Mouse (Mus musculus): ENCODE data around the gene Stat4. TPM values are rescaled to one million over a fixed set of nuclear protein-coding genes. Genes with fewer than 3 reads are reported as not detected.

Gene Stat4
- polyA plus RNA-seq, 1 experiment from 2014 or later = 2.1 TPM

DNA sequence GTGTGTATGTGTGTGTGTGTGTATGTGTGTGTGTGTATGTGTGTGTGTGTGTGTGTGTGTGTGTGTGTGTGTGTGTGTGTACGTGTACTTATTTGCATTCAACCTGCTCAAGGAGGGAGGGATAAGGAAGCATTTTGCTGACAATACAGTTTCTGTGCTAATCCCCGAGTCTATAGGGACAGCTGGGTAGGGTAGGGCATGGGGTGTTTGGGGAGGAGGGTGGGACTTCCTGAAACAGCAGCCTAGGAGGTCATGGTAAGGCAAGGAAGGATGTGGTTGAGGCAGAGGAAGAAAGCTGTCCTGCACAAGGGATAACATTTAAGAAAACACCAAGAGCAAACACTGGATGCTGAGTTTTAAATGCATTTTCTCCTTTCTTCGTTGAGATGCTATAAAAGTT lies 24.3 kb downstream of the Stat4 start:
- 65% methylated on average over 3 of the region's 3 CpGs for WGBS (ENCODE audit: insufficient replicate concordance)

DNA sequence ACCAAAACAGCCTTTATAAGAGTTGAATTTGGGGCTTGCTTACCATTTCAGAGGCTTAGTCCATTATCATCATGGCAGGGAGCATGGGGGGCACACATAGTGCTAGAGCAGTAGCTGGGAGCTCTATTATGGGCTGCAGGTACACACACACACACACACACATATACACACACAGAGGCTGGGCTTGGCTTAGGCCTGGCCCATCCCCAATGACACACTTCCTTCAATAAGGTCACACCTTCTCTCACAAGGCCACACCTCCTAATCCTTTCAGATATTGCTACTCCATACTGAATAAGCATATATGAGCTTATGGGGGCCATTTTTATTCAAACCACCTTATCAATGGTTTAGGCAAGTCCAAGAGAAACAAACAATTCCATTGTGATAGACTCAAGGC lies 25.3 kb downstream of the Stat4 start:
- Histone ChIP-seq H3K4me2 (no peak overlapping the region), H3K27ac (ENCODE audit: low read depth, low read length) (no peak overlapping the region), H3K36me3 (ENCODE audit: control insufficient read depth, insufficient read depth, low read length) (no peaks in the 10 kb centered on the region), H3K4me3 (ENCODE audit: low read depth, low read length) (no peak overlapping the region), H3K9ac (ENCODE audit: low read depth, low read length) (no peak overlapping the region), H3K4me1 (ENCODE audit: control insufficient read depth, insufficient read depth, low read length) (no peaks in the 10 kb centered on the region), H3K27me3 (ENCODE audit: control insufficient read depth, insufficient read depth, low read length) (no peaks in the 10 kb centered on the region), H3K9me3 (replicated peaks; ENCODE audit: control insufficient read depth, low read length) (no peaks in the 10 kb centered on the region)
- no peak for ATAC-seq (replicated peaks; ENCODE audit: insufficient number of reproducible peaks, low FRiP score, low TSS enrichment)

More for the DNA sequence above, 24.3 kb downstream of the Stat4 start:
- no peak for ATAC-seq (replicated peaks; ENCODE audit: insufficient number of reproducible peaks, low FRiP score, low TSS enrichment)
- H3K9me3 ChIP-seq (replicated peaks; ENCODE audit: control insufficient read depth, low read length) = no peaks in the 10 kb centered on the region
- H3K27me3 ChIP-seq (ENCODE audit: control insufficient read depth, insufficient read depth, low read length) = no peaks in the 10 kb centered on the region
- H3K27ac ChIP-seq (ENCODE audit: low read depth, low read length) = no peak overlapping the region
- no peaks in the 10 kb centered on the region for H3K36me3 ChIP-seq (ENCODE audit: control insufficient read depth, insufficient read depth, low read length)
- H3K4me2 ChIP-seq = no peak overlapping the region
- no peak overlapping the region for H3K4me3 ChIP-seq (ENCODE audit: low read depth, low read length)
- no peak overlapping the region for H3K9ac ChIP-seq (ENCODE audit: low read depth, low read length)
- H3K4me1 ChIP-seq (ENCODE audit: control insufficient read depth, insufficient read depth, low read length) = no peaks in the 10 kb centered on the region

DNA sequence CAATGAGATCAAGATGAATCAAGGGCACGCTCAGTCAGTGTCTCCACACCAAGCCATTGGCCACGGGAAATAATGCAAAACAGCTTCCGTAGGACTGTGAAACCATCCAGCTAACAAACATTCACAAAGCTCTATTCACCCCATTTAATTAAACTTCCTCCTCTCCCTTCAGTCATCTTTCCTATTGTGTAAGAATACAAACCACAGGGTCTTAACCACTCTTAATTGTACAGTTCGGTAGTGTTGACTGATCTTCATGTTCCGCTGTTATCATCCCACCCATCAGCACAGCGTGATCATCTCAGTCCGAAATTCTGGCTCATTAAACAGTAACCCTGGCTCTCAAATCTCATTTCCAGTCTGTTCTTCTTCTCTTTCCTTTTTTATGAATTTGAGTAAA lies 25.8 kb downstream of the Stat4 start:
- Histone ChIP-seq H3K36me3 (ENCODE audit: control insufficient read depth, insufficient read depth, low read length) (no peaks in the 10 kb centered on the region), H3K4me3 (ENCODE audit: low read depth, low read length) (no peak overlapping the region), H3K4me2 (no peak overlapping the region), H3K9ac (ENCODE audit: low read depth, low read length) (no peak overlapping the region), H3K27me3 (ENCODE audit: control insufficient read depth, insufficient read depth, low read length) (no peaks in the 10 kb centered on the region), H3K4me1 (ENCODE audit: control insufficient read depth, insufficient read depth, low read length) (no peaks in the 10 kb centered on the region), H3K9me3 (replicated peaks; ENCODE audit: control insufficient read depth, low read length) (no peaks in the 10 kb centered on the region), H3K27ac (ENCODE audit: low read depth, low read length) (no peak overlapping the region)
- 87% methylated on average over 7 of the region's 7 CpGs for WGBS (ENCODE audit: insufficient replicate concordance)
- ATAC-seq (replicated peaks; ENCODE audit: insufficient number of reproducible peaks, low FRiP score, low TSS enrichment) = no peak

DNA sequence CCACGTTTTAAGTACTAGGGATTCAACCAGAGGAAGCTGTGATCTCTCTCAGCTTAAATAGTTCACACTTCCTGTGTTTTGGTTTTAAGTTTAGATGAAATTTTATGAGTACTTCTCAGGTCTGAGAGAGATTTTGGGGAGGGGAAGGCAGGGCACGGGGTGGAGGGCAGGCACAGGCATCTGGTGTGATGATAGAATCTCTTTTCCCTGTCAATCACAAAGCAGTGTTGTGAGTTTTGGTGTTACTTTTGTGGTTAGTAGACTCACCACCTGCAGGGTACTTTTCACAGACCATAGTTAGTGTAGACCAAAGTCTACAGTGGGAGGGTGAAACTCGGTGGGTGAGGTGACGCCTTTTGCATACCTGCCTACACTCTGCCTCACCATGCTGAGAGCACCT lies 32.7 kb downstream of the Stat4 start:
- H3K27ac ChIP-seq (ENCODE audit: low read depth, low read length) = no peak overlapping the region
- H3K4me2 ChIP-seq = no peak overlapping the region
- no peak overlapping the region for H3K4me3 ChIP-seq (ENCODE audit: low read depth, low read length)
- no peaks in the 10 kb centered on the region for H3K4me1 ChIP-seq (ENCODE audit: control insufficient read depth, insufficient read depth, low read length)
- H3K9me3 ChIP-seq (replicated peaks; ENCODE audit: control insufficient read depth, low read length) = no peaks in the 10 kb centered on the region
- 60% methylated on average over 4 of the region's 4 CpGs for WGBS (ENCODE audit: insufficient replicate concordance)
- no peaks in the 10 kb centered on the region for H3K36me3 ChIP-seq (ENCODE audit: control insufficient read depth, insufficient read depth, low read length)
- no peak overlapping the region for H3K9ac ChIP-seq (ENCODE audit: low read depth, low read length)
- no peak for ATAC-seq (replicated peaks; ENCODE audit: insufficient number of reproducible peaks, low FRiP score, low TSS enrichment)
- H3K27me3 ChIP-seq (ENCODE audit: control insufficient read depth, insufficient read depth, low read length) = no peaks in the 10 kb centered on the region

DNA sequence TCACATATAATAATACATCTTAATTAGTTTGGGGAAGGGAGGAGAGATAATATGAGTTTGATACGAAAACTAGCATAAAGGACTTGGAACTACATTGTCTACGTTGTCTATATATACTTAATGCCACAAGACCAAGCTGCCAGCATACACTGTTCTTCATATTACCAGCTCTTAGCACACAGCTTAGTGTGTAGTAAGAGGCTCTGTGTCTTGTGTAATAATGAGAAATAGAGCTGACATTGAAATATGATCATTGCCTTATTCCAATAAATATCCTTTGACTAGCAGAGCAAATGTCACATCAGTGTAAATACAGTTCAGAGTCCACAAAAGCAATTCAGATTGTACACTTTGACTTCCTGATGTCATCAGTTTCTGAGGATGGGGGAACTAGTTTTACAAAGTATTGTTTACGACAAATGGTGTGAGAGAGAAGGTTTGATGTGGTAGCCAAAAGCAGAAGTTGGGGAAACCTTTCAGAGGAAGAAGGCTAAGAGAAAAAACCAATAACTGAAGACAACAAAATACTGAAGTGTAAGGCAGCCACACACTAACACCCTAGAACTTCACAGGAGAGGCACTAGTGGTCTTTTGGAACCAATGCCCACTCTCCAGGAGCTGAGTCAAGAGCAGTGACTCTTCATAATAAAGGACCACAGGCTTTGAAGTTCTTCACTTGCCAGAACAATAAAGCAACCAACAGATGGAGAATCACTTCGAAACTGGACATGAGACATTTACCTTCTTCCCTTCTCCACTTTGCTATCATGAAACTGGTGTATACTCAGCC lies 35.2 kb downstream of the Stat4 start:
- Histone ChIP-seq H3K4me2 (no peak overlapping the region), H3K4me1 (ENCODE audit: control insufficient read depth, insufficient read depth, low read length) (no peaks in the 10 kb centered on the region), H3K27ac (ENCODE audit: low read depth, low read length) (no peak overlapping the region), H3K27me3 (ENCODE audit: control insufficient read depth, insufficient read depth, low read length) (no peaks in the 10 kb centered on the region), H3K9ac (ENCODE audit: low read depth, low read length) (no peak overlapping the region), H3K4me3 (ENCODE audit: low read depth, low read length) (no peak overlapping the region), H3K36me3 (ENCODE audit: control insufficient read depth, insufficient read depth, low read length) (no peaks in the 10 kb centered on the region), H3K9me3 (replicated peaks; ENCODE audit: control insufficient read depth, low read length) (no peaks in the 10 kb centered on the region)
- no peak for ATAC-seq (replicated peaks; ENCODE audit: insufficient number of reproducible peaks, low FRiP score, low TSS enrichment)
- WGBS (ENCODE audit: insufficient replicate concordance) = 87% methylated on average over 4 of the region's 4 CpGs

DNA sequence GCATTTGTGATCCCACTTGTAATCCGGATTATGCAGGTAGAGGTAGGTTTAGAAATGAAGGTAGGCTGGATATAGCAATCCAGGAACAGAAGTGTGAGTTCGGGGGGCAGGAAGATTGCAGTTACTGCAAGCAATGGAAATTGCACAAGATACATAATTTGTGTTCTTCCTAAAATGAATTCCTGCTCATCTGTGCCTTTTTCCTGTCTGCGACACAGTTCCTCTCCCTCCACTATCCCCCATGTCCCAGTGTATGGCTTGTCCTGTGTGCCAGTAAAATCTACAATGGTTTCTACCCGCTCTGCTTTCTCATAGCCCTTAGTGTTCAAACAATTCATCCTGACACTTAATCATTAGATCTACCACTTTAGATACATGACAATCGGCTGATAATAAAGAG lies 41.7 kb downstream of the Stat4 start:
- H3K27ac ChIP-seq (ENCODE audit: low read depth, low read length) = no peak overlapping the region
- no peaks in the 10 kb centered on the region for H3K36me3 ChIP-seq (ENCODE audit: control insufficient read depth, insufficient read depth, low read length)
- H3K27me3 ChIP-seq (ENCODE audit: control insufficient read depth, insufficient read depth, low read length) = no peaks in the 10 kb centered on the region
- H3K9me3 ChIP-seq (replicated peaks; ENCODE audit: control insufficient read depth, low read length) = 0 out of 2 replicates have a peak, but pooled peaks cover 2% of the 10 kb centered on the region
- no peaks in the 10 kb centered on the region for H3K4me1 ChIP-seq (ENCODE audit: control insufficient read depth, insufficient read depth, low read length)
- no peak for ATAC-seq (replicated peaks; ENCODE audit: insufficient number of reproducible peaks, low FRiP score, low TSS enrichment)
- WGBS (ENCODE audit: insufficient replicate concordance) = 83% methylated on average over 5 of the region's 5 CpGs
- no peak overlapping the region for H3K9ac ChIP-seq (ENCODE audit: low read depth, low read length)
- no peak overlapping the region for H3K4me3 ChIP-seq (ENCODE audit: low read depth, low read length)
- H3K4me2 ChIP-seq = no peak overlapping the region

DNA sequence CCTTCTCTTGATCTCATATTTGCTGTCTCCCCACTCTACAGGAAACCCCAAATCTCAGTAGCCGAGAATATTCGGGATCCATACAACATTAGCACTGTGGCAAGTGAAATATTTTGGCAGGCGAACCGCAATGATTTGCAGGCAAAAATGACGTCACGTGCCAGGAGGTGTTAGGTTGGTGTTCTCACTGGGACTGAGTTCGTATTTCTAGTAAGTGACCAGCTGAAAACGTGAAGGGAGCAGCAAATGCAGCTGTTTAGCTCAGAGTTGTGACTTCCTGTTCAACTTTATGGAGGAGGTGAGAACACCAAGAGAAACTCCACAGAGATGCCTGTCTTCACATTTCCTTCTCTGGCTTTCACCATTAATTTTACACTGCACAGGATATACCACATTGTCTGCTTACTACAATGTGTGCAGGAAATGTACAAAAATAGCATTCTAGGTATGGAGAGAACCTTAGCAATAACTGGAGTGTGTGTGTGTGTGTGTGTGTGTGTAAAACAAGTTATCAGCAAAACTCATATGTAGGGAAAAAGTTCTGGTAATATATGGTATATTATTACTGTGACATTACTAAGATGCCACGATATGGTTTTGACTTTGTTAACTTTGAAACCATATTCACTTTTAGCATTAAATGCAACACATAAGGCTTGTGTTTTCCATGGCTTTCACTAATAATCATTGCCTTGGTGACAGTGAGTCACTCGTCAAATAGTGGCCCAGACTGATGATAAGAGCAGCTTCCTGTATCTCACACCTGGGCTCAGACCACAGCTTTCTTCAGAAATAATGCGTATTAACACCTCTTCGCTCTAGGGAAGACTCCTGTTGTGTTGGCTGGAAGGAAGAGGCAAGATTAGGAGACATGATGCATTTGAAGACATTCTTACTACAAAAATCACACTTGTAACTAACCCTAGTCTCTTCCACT lies 48.1 kb downstream of the Stat4 start:
- Histone ChIP-seq H3K27me3 (ENCODE audit: control insufficient read depth, insufficient read depth, low read length) (no peaks in the 10 kb centered on the region), H3K4me3 (ENCODE audit: low read depth, low read length) (no peak overlapping the region), H3K4me2 (no peak overlapping the region), H3K9me3 (replicated peaks; ENCODE audit: control insufficient read depth, low read length) (0 out of 2 replicates have a peak, but pooled peaks cover 2% of the 10 kb centered on the region), H3K36me3 (ENCODE audit: control insufficient read depth, insufficient read depth, low read length) (no peaks in the 10 kb centered on the region), H3K4me1 (ENCODE audit: control insufficient read depth, insufficient read depth, low read length) (no peaks in the 10 kb centered on the region), H3K9ac (ENCODE audit: low read depth, low read length) (no peak overlapping the region), H3K27ac (ENCODE audit: low read depth, low read length) (no peak overlapping the region)
- WGBS (ENCODE audit: insufficient replicate concordance) = 66% methylated on average over 12 of the region's 12 CpGs
- no peak for ATAC-seq (replicated peaks; ENCODE audit: insufficient number of reproducible peaks, low FRiP score, low TSS enrichment)

DNA sequence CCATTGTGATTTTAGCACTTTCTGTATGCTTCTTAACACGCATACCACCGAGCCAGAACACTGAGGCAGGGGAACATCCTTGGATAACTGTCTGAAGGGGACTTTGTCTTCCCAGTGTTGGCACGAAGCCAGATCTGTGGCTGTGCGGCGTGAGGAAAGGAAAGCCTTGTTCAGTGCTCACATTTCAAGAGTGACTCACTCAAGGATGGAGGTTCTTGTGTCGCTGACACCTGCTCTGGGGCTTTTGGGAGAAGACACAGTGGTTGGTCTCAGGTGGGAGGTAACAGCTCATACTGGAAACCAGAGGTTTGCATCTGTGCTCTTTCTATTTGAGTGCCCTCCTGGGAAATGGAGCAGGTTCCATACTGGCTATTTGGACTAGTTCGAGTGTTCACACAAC lies 52.2 kb downstream of the Stat4 start:
- Histone ChIP-seq H3K27ac (ENCODE audit: low read depth, low read length) (no peak overlapping the region), H3K36me3 (ENCODE audit: control insufficient read depth, insufficient read depth, low read length) (no peaks in the 10 kb centered on the region), H3K4me1 (ENCODE audit: control insufficient read depth, insufficient read depth, low read length) (no peaks in the 10 kb centered on the region; the same call in 1 of the 2 replicates), H3K9me3 (replicated peaks; ENCODE audit: control insufficient read depth, low read length) (no peaks in the 10 kb centered on the region), H3K9ac (ENCODE audit: low read depth, low read length) (no peak overlapping the region), H3K4me2 (no peak overlapping the region), H3K4me3 (ENCODE audit: low read depth, low read length) (no peak overlapping the region), H3K27me3 (ENCODE audit: control insufficient read depth, insufficient read depth, low read length) (no peaks in the 10 kb centered on the region)
- ATAC-seq (replicated peaks; ENCODE audit: insufficient number of reproducible peaks, low FRiP score, low TSS enrichment) = no peak
- WGBS (ENCODE audit: insufficient replicate concordance) = 56% methylated on average over 7 of the region's 7 CpGs
